Mouse (Mus musculus) neural tube, embryonic 15.5 days (tissue): ENCODE measurements around the gene Tmem171. TPM values are rescaled to one million over a fixed set of nuclear protein-coding genes. Genes with fewer than 3 reads are reported as not detected.

Experiments
- ATAC-seq: fragments of 200-750 bp; cut with Nextera tagmentation; 2 replicates; pipeline ENCODE4 v1.8.0; 2017; ENCODE audit warnings: mild to moderate bottlenecking, moderate TSS enrichment, moderate library complexity; ENCODE audit not compliant: low FRiP score
- H3K27ac ChIP-seq: fragments of 300-500 bp; sonication (generic); replicated peaks from 2 replicates; pipeline ENCODE4 v1.5.1; 2015; ENCODE audit warnings: mild to moderate bottlenecking, inconsistent platforms
- H3K27me3 ChIP-seq: fragments of 300-500 bp; sonication (generic); replicated peaks from 2 replicates; pipeline ENCODE4 v1.6.1; 2015; ENCODE audit warnings: inconsistent platforms
- H3K36me3 ChIP-seq: fragments of 300-500 bp; sonication (generic); 2 replicates; pipeline ENCODE4 v1.6.1; 2015; ENCODE audit warnings: inconsistent platforms
- H3K4me1 ChIP-seq: fragments of 300-500 bp; sonication (generic); 2 replicates; pipeline ENCODE4 v1.6.1; 2015; ENCODE audit warnings: inconsistent platforms
- H3K4me2 ChIP-seq: fragments of 300-500 bp; sonication (generic); 2 replicates; pipeline ENCODE4 v1.6.1; 2015; ENCODE audit warnings: inconsistent platforms, mild to moderate bottlenecking, moderate library complexity
- H3K4me3 ChIP-seq: fragments of 300-500 bp; sonication (generic); replicated peaks from 2 replicates; pipeline ENCODE4 v1.5.1; 2015; ENCODE audit warnings: mild to moderate bottlenecking, inconsistent platforms
- H3K9ac ChIP-seq: fragments of 300-500 bp; sonication (generic); replicated peaks from 2 replicates; pipeline ENCODE4 v1.6.1; 2015; ENCODE audit warnings: mild to moderate bottlenecking, inconsistent platforms
- H3K9me3 ChIP-seq: fragments of 300-500 bp; sonication (generic); replicated peaks from 2 replicates; pipeline ENCODE4 v1.6.1; 2016; ENCODE audit warnings: inconsistent platforms
- WGBS: fragments of 180-500 bp; shearing (Covaris S2); methylation state at CpG from one replicate; pipeline ENCODE4 v1.1.7; 2015; ENCODE audit warnings: mixed read lengths; 5-methylcytosine and 5-hydroxymethylcytosine counted together
- polyA plus RNA-seq: library from polyadenylated mRNA; unstranded; fragments of >200 nt; fragmentation: Nextera tagmentation; extraction: Ambion mirVana; gene quantifications from 2 replicates; pipeline ENCODE4 v1.2.1, GENCODE M21; 2015

Gene Tmem171
- polyA plus RNA-seq, 1 experiment from 2014 or later = not detected

GRCm38 (mm10) chr13:98710236-98710635, 15.6 kb upstream of the Tmem171 start:
- no peaks in the 10 kb centered on the region for H3K27me3 ChIP-seq
- H3K4me3 ChIP-seq = no peak overlapping the region
- H3K9ac ChIP-seq = no peak overlapping the region
- H3K27ac ChIP-seq = no peak overlapping the region
- WGBS = 86% methylated on average over 8 of the region's 8 CpGs
- H3K9me3 ChIP-seq = no peaks in the 10 kb centered on the region
- H3K4me1 ChIP-seq = no peaks in the 10 kb centered on the region
- H3K36me3 ChIP-seq = no peaks in the 10 kb centered on the region; the same call in 1 of the 2 replicates
- ATAC-seq = no peak
- H3K4me2 ChIP-seq = no peak overlapping the region

- Histone ChIP-seq H3K4me1 (no peaks in the 10 kb centered on the region), H3K27me3 (no peaks in the 10 kb centered on the region), H3K36me3 (no peaks in the 10 kb centered on the region), H3K9ac (no peak overlapping the region), H3K4me3 (no peak overlapping the region), H3K27ac (no peak overlapping the region), H3K4me2 (no peak overlapping the region), H3K9me3 (no peaks in the 10 kb centered on the region)
- no peak for ATAC-seq
- WGBS = 85% methylated on average over 4 of the region's 4 CpGs
Observed at GRCm38 (mm10) chr13:98705501-98705900, 10.9 kb upstream of the Tmem171 start.

- H3K4me3 ChIP-seq = no peak overlapping the region
- H3K36me3 ChIP-seq = no peaks in the 10 kb centered on the region
- H3K4me1 ChIP-seq = no peaks in the 10 kb centered on the region
- ATAC-seq = no peak
- no peak overlapping the region for H3K4me2 ChIP-seq
- no peaks in the 10 kb centered on the region for H3K27me3 ChIP-seq
- H3K27ac ChIP-seq = no peak overlapping the region
- H3K9me3 ChIP-seq = no peaks in the 10 kb centered on the region
- no peak overlapping the region for H3K9ac ChIP-seq
- 88% methylated on average over 8 of the region's 8 CpGs for WGBS
Observed at GRCm38 (mm10) chr13:98703786-98704185, 9.2 kb upstream of the Tmem171 start.

- Histone ChIP-seq H3K4me2 (no peak overlapping the region), H3K27me3 (no peaks in the 10 kb centered on the region), H3K4me1 (no peaks in the 10 kb centered on the region), H3K9me3 (no peaks in the 10 kb centered on the region), H3K9ac (no peak overlapping the region), H3K27ac (no peak overlapping the region), H3K4me3 (no peak overlapping the region), H3K36me3 (no peaks in the 10 kb centered on the region)
- WGBS = 94% methylated on average over 8 of the region's 8 CpGs
- no peak for ATAC-seq
Observed at GRCm38 (mm10) chr13:98702361-98702760, 7.7 kb upstream of the Tmem171 start.

GRCm38 (mm10) chr13:98701309-98701675, 6.7 kb upstream of the Tmem171 start:
- ATAC-seq = no peak
- H3K9me3 ChIP-seq = no peaks in the 10 kb centered on the region
- no peak overlapping the region for H3K9ac ChIP-seq
- WGBS = 90% methylated on average over 5 of the region's 5 CpGs
- H3K36me3 ChIP-seq = no peaks in the 10 kb centered on the region
- no peak overlapping the region for H3K4me3 ChIP-seq
- H3K27ac ChIP-seq = no peak overlapping the region
- no peak overlapping the region for H3K4me2 ChIP-seq
- H3K27me3 ChIP-seq = peaks cover 1% of the 10 kb centered on the region; the same call in 1 of the 2 replicates
- H3K4me1 ChIP-seq = no peaks in the 10 kb centered on the region

- no peaks in the 10 kb centered on the region for H3K4me1 ChIP-seq
- WGBS = 72% methylated on average over 10 of the region's 10 CpGs
- peaks cover 6% of the 10 kb centered on the region for H3K27me3 ChIP-seq
- no peak overlapping the region for H3K4me2 ChIP-seq
- no peak overlapping the region for H3K27ac ChIP-seq
- ATAC-seq = no peak
- no peak overlapping the region for H3K4me3 ChIP-seq
- no peaks in the 10 kb centered on the region for H3K36me3 ChIP-seq
- H3K9ac ChIP-seq = no peak overlapping the region
- H3K9me3 ChIP-seq = no peaks in the 10 kb centered on the region
Observed at GRCm38 (mm10) chr13:98700661-98701308, 6.2 kb upstream of the Tmem171 start.

GRCm38 (mm10) chr13:98699982-98700540, 5.4 kb upstream of the Tmem171 start:
- peaks cover 2% of the 10 kb centered on the region for H3K4me1 ChIP-seq
- no peak overlapping the region for H3K4me3 ChIP-seq
- H3K4me2 ChIP-seq = no peak overlapping the region
- ATAC-seq = no peak
- H3K27ac ChIP-seq = no peak overlapping the region
- H3K9me3 ChIP-seq = no peaks in the 10 kb centered on the region
- no peak overlapping the region for H3K9ac ChIP-seq
- peaks cover 14% of the 10 kb centered on the region for H3K27me3 ChIP-seq
- H3K36me3 ChIP-seq = no peaks in the 10 kb centered on the region
- WGBS = 85% methylated on average over 5 of the region's 5 CpGs

GRCm38 (mm10) chr13:98699051-98699744, 4.6 kb upstream of the Tmem171 start:
- Histone ChIP-seq H3K9ac (no peak overlapping the region), H3K9me3 (no peaks in the 10 kb centered on the region), H3K4me2 (no peak overlapping the region), H3K4me3 (no peak overlapping the region), H3K36me3 (no peaks in the 10 kb centered on the region), H3K4me1 (peaks cover 7% of the 10 kb centered on the region), H3K27ac (no peak overlapping the region), H3K27me3 (peaks cover 22% of the 10 kb centered on the region)
- WGBS = 50% methylated on average over 14 of the region's 14 CpGs
- ATAC-seq = no peak

- no peak overlapping the region for H3K4me3 ChIP-seq
- no peak overlapping the region for H3K9ac ChIP-seq
- H3K9me3 ChIP-seq = no peaks in the 10 kb centered on the region
- no peak for ATAC-seq
- no peak overlapping the region for H3K27ac ChIP-seq
- peaks cover 7% of the 10 kb centered on the region for H3K4me1 ChIP-seq
- H3K36me3 ChIP-seq = no peaks in the 10 kb centered on the region
- H3K27me3 ChIP-seq = peaks cover 32% of the 10 kb centered on the region
- WGBS = 93% methylated on average over 3 of the region's 3 CpGs
- no peak overlapping the region for H3K4me2 ChIP-seq
Observed at GRCm38 (mm10) chr13:98696716-98697115, 2.1 kb upstream of the Tmem171 start.

- Histone ChIP-seq H3K27me3 (peaks cover 32% of the 10 kb centered on the region), H3K4me1 (peaks cover 7% of the 10 kb centered on the region), H3K4me2 (no peak overlapping the region), H3K4me3 (no peak overlapping the region), H3K9ac (no peak overlapping the region), H3K27ac (no peak overlapping the region), H3K36me3 (no peaks in the 10 kb centered on the region), H3K9me3 (no peaks in the 10 kb centered on the region)
- WGBS = 43% methylated on average over 2 of the region's 2 CpGs
- no peak for ATAC-seq
Observed at GRCm38 (mm10) chr13:98695546-98695945, 912 bp upstream of the Tmem171 start.

- 88% methylated on average over 11 of the region's 11 CpGs for WGBS
Observed at GRCm38 (mm10) chr13:98693316-98693715, 1.3 kb downstream of the Tmem171 start.

GRCm38 (mm10) chr13:98691956-98692515, 2.6 kb downstream of the Tmem171 start:
- H3K36me3 ChIP-seq = no peaks in the 10 kb centered on the region
- ATAC-seq = no peak
- H3K9ac ChIP-seq = no peak overlapping the region
- peaks cover 12% of the 10 kb centered on the region for H3K4me1 ChIP-seq
- no peak overlapping the region for H3K27ac ChIP-seq
- no peak overlapping the region for H3K4me3 ChIP-seq
- H3K4me2 ChIP-seq = no peak overlapping the region
- peaks cover 32% of the 10 kb centered on the region for H3K27me3 ChIP-seq
- 91% methylated on average over 13 of the region's 13 CpGs for WGBS
- H3K9me3 ChIP-seq = no peaks in the 10 kb centered on the region

More at GRCm38 (mm10) chr13:98693316-98693715, 1.3 kb downstream of the Tmem171 start:
- ATAC-seq = no peak
- Histone ChIP-seq H3K27me3 (peaks cover 32% of the 10 kb centered on the region), H3K4me2 (no peak overlapping the region), H3K4me3 (no peak overlapping the region), H3K36me3 (no peaks in the 10 kb centered on the region), H3K4me1 (peaks cover 7% of the 10 kb centered on the region), H3K27ac (no peak overlapping the region), H3K9ac (no peak overlapping the region), H3K9me3 (no peaks in the 10 kb centered on the region)
